Mouse (Mus musculus) T-helper 17 cell (primary cell): ENCODE data around the gene Iqcf1.

ENCODE experiments used
- in situ Hi-C, 2 experiments: fragments of 300-600 bp; cut with MboI, MseI; formaldehyde crosslinking; loops; 1 replicate in 1 of 2; 2 replicates in 1 of 2; pipeline ENCODE4 v1.15.1; 2025; ENCODE audit warnings: high pct_unique_total_duplicates in 2 of 2

The Iqcf1 gene

GRCm38 (mm10) chr9:106478101-106478500, 21.7 kb upstream of the Iqcf1 start:
- in situ Hi-C loops: loop anchor here (5.0 to 10.0 kb wide), 3 partner anchors 36 to 1497 kb away; partner anchors contain the start of gene Uba7 (in 1 of the 2)

- in situ Hi-C loops: loop anchor here in 1 of 2 experiments (10.0 kb wide), 1 partner anchor 836 kb away; the partner anchor contains the start of gene Pik3r4
Observed at GRCm38 (mm10) chr9:106480541-106480940, 19.2 kb upstream of the Iqcf1 start.

GRCm38 (mm10) chr9:106481075-106481474, 18.7 kb upstream of the Iqcf1 start:
- in situ Hi-C loops: loop anchor here in 1 of 2 experiments (10.0 kb wide), 1 partner anchor 836 kb away; the partner anchor contains the start of gene Pik3r4

GRCm38 (mm10) chr9:106481676-106482075, 18.1 kb upstream of the Iqcf1 start:
- in situ Hi-C loops: loop anchor here in 1 of 2 experiments (10.0 kb wide), 1 partner anchor 837 kb away; the partner anchor contains the start of gene Pik3r4

GRCm38 (mm10) chr9:106482578-106483115, 17.1 kb upstream of the Iqcf1 start:
- in situ Hi-C loops: loop anchor here in 1 of 2 experiments (10.0 kb wide), 1 partner anchor 838 kb away; the partner anchor contains the start of gene Pik3r4

- in situ Hi-C loops: loop anchor here in 1 of 2 experiments (10.0 kb wide), 1 partner anchor 838 kb away; the partner anchor contains the start of gene Pik3r4
Observed at GRCm38 (mm10) chr9:106483136-106483535, 16.6 kb upstream of the Iqcf1 start.

- in situ Hi-C loops: loop anchor here in 1 of 2 experiments (10.0 kb wide), 1 partner anchor 839 kb away; the partner anchor contains the start of gene Pik3r4
Observed at GRCm38 (mm10) chr9:106483606-106484005, 16.2 kb upstream of the Iqcf1 start.

- in situ Hi-C loops: loop anchor here in 1 of 2 experiments (10.0 kb wide), 1 partner anchor 840 kb away; the partner anchor contains the start of gene Pik3r4
Observed at GRCm38 (mm10) chr9:106485076-106485475, 14.7 kb upstream of the Iqcf1 start.

GRCm38 (mm10) chr9:106487602-106488001, 12.2 kb upstream of the Iqcf1 start:
- in situ Hi-C loops: loop anchor here in 1 of 2 experiments (10.0 kb wide), 1 partner anchor 843 kb away; the partner anchor contains the start of gene Pik3r4

- in situ Hi-C loops: loop anchor here in 1 of 2 experiments (10.0 kb wide), 1 partner anchor 1057 kb away; no protein-coding TSS in a partner anchor
Observed at GRCm38 (mm10) chr9:106501846-106502245, 2.1 kb downstream of the Iqcf1 start.

- in situ Hi-C loops: loop anchor here in 1 of 2 experiments (10.0 kb wide), 1 partner anchor 1059 kb away; no protein-coding TSS in a partner anchor
Observed at GRCm38 (mm10) chr9:106504246-106504645, 4.5 kb downstream of the Iqcf1 start.

- in situ Hi-C loops: loop anchor here in 1 of 2 experiments (10.0 kb wide), 1 partner anchor 1065 kb away; no protein-coding TSS in a partner anchor
Observed at GRCm38 (mm10) chr9:106509356-106509755, 9.6 kb downstream of the Iqcf1 start.

GRCm38 (mm10) chr9:106512729-106513450, 13.1 kb downstream of the Iqcf1 start:
- in situ Hi-C loops: no loop called here

- in situ Hi-C loops: no loop called here
Observed at GRCm38 (mm10) chr9:106513566-106513965, 13.8 kb downstream of the Iqcf1 start.

GRCm38 (mm10) chr9:106514273-106514672, 14.5 kb downstream of the Iqcf1 start, which contains the start of gene Iqcf5:
Gene Iqcf5, plus strand, starts transcription at chr9:106514573.
- in situ Hi-C loops: no loop called here

- in situ Hi-C loops: no loop called here
Observed at GRCm38 (mm10) chr9:106519433-106519832, 19.7 kb downstream of the Iqcf1 start.

- in situ Hi-C loops: no loop called here
Observed at GRCm38 (mm10) chr9:106519909-106520308, 20.1 kb downstream of the Iqcf1 start.

- in situ Hi-C loops: no loop called here
Observed at GRCm38 (mm10) chr9:106531833-106532232, 32.1 kb downstream of the Iqcf1 start.

- in situ Hi-C loops: no loop called here
Observed at GRCm38 (mm10) chr9:106534296-106534695, 34.5 kb downstream of the Iqcf1 start.

GRCm38 (mm10) chr9:106534975-106535374, 35.2 kb downstream of the Iqcf1 start:
- in situ Hi-C loops: no loop called here
